Mouse (Mus musculus) liver, embryonic 15.5 days (tissue): ENCODE data around the gene Atp6v0a1. TPM values are rescaled to one million over a fixed set of nuclear protein-coding genes. Genes with fewer than 3 reads are reported as not detected.
A peak's percentile ranks its signal among the peaks of the same experiment; 100 is the strongest.

Experiments used
- ATAC-seq: fragments of 200-750 bp; cut with Nextera tagmentation; 2 replicates; pipeline ENCODE4 v1.8.0; 2017; ENCODE audit warnings: moderate number of reproducible peaks, mild to moderate bottlenecking, moderate library complexity; ENCODE audit not compliant: insufficient read depth
- H3K27ac ChIP-seq: fragments of 300-500 bp; sonication (generic); replicated peaks from 2 replicates; pipeline ENCODE4 v1.5.1; 2015; ENCODE audit warnings: mild to moderate bottlenecking, inconsistent platforms
- H3K27me3 ChIP-seq: fragments of 300-500 bp; sonication (generic); 2 replicates; pipeline ENCODE4 v1.6.1; 2015; ENCODE audit warnings: mild to moderate bottlenecking, inconsistent platforms
- H3K36me3 ChIP-seq: fragments of 300-500 bp; sonication (generic); replicated peaks from 2 replicates; pipeline ENCODE4 v1.6.1; 2015; ENCODE audit warnings: moderate library complexity, mild to moderate bottlenecking, inconsistent platforms
- H3K4me1 ChIP-seq: fragments of 300-500 bp; sonication (generic); replicated peaks from 2 replicates; pipeline ENCODE4 v1.6.1; 2015; ENCODE audit warnings: inconsistent platforms
- H3K4me2 ChIP-seq: fragments of 300-500 bp; sonication (generic); 2 replicates; pipeline ENCODE4 v1.6.1; 2015; ENCODE audit warnings: moderate library complexity, mild to moderate bottlenecking, inconsistent platforms
- H3K4me3 ChIP-seq: fragments of 300-500 bp; sonication (generic); replicated peaks from 2 replicates; pipeline ENCODE4 v1.5.1; 2015; ENCODE audit warnings: mild to moderate bottlenecking, inconsistent platforms
- H3K9ac ChIP-seq: fragments of 300-500 bp; sonication (generic); 2 replicates; pipeline ENCODE4 v1.6.1; 2015; ENCODE audit warnings: moderate library complexity, mild to moderate bottlenecking, inconsistent platforms
- H3K9me3 ChIP-seq: fragments of 300-500 bp; sonication (generic); replicated peaks from 2 replicates; pipeline ENCODE4 v1.6.1; 2016; ENCODE audit warnings: inconsistent platforms
- WGBS: fragments of 180-500 bp; shearing (Covaris S2); methylation state at CpG from one replicate; pipeline ENCODE4 v1.1.7; 2015; ENCODE audit warnings: mixed read lengths; ENCODE audit not compliant: insufficient replicate concordance; 5-methylcytosine and 5-hydroxymethylcytosine counted together
- polyA plus RNA-seq: library from polyadenylated mRNA; unstranded; fragments of >200 nt; fragmentation: Nextera tagmentation; extraction: Ambion mirVana; gene quantifications from 2 replicates; pipeline ENCODE4 v1.2.1, GENCODE M21; 2015

The Atp6v0a1 gene
- polyA plus RNA-seq, 1 experiment from 2014 or later, result 45.3 TPM

DNA sequence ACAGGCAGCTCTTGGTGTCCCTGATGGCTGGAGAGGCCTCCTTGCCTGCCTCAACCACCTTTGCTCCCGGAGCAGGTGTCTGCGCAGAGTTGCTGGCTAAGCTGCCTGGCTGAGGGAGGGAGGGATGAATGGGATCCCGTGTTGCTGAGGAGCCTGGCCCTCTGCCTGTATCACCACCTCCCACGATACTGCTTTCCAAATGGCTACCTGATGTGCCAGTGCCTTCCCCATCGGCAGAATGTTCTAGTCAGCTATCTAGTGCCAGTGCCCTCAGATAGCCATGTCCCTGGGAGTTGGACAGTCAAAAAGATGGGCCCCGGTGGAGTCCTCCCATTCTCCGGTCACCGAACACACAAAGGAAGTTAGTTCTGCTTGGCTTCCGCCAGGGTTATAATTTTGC is 41.1 kb downstream of the Atp6v0a1 start:
- H3K36me3 ChIP-seq, result peaks cover 100% of the 10 kb centered on the region

DNA sequence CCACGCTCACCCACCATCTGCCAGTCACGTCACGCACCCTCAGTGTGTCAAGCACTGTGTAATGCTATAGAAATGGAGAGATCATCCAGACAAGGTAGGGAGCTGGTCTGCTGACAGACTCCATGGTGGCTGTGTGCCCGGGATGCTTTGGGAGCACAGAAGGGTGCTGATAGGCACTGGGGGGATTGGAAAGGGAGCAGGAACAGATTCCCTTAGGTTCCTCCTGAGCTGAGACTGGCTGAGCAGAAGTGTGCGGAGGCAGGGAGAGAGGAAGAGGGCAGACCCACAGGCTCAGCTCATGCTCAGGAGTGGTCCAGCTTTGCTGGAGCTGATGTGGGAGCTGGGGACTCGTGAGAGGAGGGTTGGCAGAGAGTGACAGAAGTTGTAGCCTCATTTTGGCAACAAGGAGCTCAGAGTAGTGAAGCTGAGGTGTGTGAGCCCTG is 41.8 kb downstream of the Atp6v0a1 start:
- no peak overlapping the region for H3K27ac ChIP-seq
- H3K4me1 ChIP-seq, result peaks cover 31% of the 10 kb centered on the region
- H3K4me3 ChIP-seq, result no peak overlapping the region
- no peaks in the 10 kb centered on the region for H3K9me3 ChIP-seq
- H3K9ac ChIP-seq, result no peak overlapping the region
- no peaks in the 10 kb centered on the region for H3K27me3 ChIP-seq
- no peak overlapping the region for H3K4me2 ChIP-seq
- H3K36me3 ChIP-seq, result peaks cover 100% of the 10 kb centered on the region
- no peak for ATAC-seq
- 82% methylated on average over 6 of the region's 6 CpGs for whole genome bisulfite sequencing

More for the DNA sequence above, 41.1 kb downstream of the Atp6v0a1 start:
- ATAC-seq, result no peak
- Histone ChIP-seq H3K9ac (no peak overlapping the region), H3K27ac (no peak overlapping the region), H3K4me2 (no peak overlapping the region), H3K4me3 (no peak overlapping the region), H3K4me1 (peaks cover 26% of the 10 kb centered on the region), H3K9me3 (no peaks in the 10 kb centered on the region), H3K27me3 (no peaks in the 10 kb centered on the region)
- WGBS, result 89% methylated on average over 9 of the region's 9 CpGs

DNA sequence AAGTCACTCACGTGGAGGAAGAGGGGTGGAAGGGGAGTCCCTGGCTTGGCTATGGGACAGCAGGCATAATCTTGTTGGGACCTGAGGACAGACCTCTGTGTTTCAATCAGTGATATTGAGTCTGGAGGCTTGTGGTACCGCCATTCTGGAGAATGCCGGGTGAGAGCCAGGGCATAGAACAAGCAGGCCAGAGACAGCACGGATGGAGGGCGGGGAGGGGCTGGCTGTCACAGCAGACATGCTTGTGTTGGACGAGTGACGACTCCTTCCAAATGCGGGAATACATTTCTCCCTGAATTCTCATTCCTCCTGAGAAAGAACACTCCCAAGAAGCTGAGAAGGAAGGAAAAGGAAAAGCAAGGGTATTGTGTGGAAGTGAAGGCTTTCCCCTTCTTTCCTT is 42.4 kb downstream of the Atp6v0a1 start:
- Histone ChIP-seq H3K36me3 (peaks cover 100% of the 10 kb centered on the region), H3K9ac (no peak overlapping the region), H3K4me2 (no peak overlapping the region), H3K9me3 (no peaks in the 10 kb centered on the region), H3K27me3 (no peaks in the 10 kb centered on the region), H3K27ac (peak overlapping the region; percentile 42; the same call in 1 of the 2 replicates), H3K4me1 (peaks cover 32% of the 10 kb centered on the region), H3K4me3 (no peak overlapping the region)
- ATAC-seq, result no peak
- WGBS, result 83% methylated on average over 8 of the region's 8 CpGs

DNA sequence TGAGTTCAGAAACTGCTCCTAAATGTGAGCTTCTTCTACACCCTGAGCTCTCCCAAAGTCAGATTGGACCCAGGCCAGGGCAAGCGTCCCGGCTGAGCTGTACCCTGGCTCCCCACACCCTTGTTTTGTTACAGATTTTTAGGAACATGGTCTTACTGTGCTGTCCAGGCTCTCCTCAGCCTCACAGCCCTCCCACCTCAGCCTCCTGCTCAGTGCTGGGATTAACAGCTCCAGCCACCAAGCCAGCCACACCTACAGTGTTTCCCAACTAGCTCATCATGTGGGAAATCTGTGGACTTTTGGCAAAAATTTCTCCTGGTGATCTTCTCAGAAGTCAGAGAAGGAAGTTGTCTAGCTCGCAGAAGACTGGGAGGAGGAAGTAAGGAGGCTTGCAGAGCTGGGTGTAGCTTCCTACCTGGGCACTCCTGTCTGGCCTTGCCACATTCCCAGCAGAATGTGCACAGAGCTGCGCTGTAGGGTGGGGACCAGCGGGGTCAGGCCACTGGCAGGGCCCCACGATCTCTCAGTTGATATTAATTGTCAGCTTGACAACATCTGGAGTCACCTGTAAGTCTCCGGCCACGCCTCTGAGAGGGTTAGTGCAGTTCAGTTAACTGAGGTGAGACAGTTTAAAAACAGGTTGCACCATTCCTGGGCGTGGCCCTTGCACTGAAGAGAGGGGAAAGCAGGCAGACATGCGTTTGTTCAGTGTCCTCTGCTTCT is 43.7 kb downstream of the Atp6v0a1 start:
- Histone ChIP-seq H3K4me3 (no peak overlapping the region), H3K9ac (no peak overlapping the region)

DNA sequence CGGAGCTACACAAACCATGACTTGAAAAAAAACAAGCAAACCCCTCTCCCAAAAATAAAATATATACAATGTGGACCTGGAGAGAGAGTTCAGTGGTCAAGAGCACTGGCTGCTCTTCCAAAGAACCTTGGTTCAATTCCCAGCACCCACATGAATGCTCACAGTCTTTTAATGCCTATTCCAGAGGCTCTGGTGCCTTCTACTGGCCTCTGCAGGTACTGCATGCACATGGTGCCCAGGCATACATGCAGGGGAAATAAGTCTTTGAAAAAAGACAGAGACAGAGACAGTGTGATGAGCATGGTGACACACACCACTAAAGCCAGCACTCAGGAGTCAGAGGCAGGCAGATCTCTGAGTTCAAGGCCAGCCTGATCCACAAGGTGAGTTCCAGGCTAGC is 44.7 kb downstream of the Atp6v0a1 start:
- WGBS, result 97% methylated on average over 1 of the region's 1 CpGs
- H3K4me1 ChIP-seq, result peaks cover 48% of the 10 kb centered on the region
- H3K36me3 ChIP-seq, result peaks cover 100% of the 10 kb centered on the region
- no peaks in the 10 kb centered on the region for H3K27me3 ChIP-seq
- no peaks in the 10 kb centered on the region for H3K9me3 ChIP-seq
- no peak overlapping the region for H3K9ac ChIP-seq
- no peak overlapping the region for H3K27ac ChIP-seq
- ATAC-seq, result no peak
- no peak overlapping the region for H3K4me3 ChIP-seq
- no peak overlapping the region for H3K4me2 ChIP-seq

More for the DNA sequence above, 43.7 kb downstream of the Atp6v0a1 start:
- no peak for ATAC-seq
- Histone ChIP-seq H3K4me2 (no peak overlapping the region), H3K27ac (peak overlapping the region; percentile 42; the same call in 1 of the 2 replicates), H3K4me1 (peaks cover 41% of the 10 kb centered on the region), H3K36me3 (peaks cover 100% of the 10 kb centered on the region), H3K9me3 (no peaks in the 10 kb centered on the region), H3K27me3 (no peaks in the 10 kb centered on the region)
- 72% methylated on average over 10 of the region's 10 CpGs for WGBS

DNA sequence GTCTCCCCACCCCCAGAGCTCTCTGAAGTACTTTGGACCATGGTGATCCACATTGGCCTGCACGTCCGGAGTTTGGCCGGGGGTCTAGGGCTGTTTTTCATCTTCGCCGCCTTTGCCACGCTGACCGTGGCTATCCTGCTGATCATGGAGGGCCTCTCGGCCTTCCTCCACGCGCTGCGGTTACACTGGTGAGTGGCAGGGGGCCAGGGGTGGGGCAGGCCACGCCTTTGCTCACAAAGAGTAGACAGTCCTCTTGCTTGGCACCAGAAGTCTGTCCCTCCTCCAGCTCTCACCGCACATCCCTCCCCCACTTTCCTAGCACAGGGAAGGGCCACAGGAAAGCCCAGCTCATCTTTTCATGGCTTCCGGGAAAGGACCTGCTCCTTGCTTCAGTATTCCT is 46.2 kb downstream of the Atp6v0a1 start:
- H3K4me2 ChIP-seq, result no peak overlapping the region
- no peak overlapping the region for H3K27ac ChIP-seq
- H3K36me3 ChIP-seq, result peaks cover 100% of the 10 kb centered on the region
- no peak overlapping the region for H3K9ac ChIP-seq
- H3K4me3 ChIP-seq, result no peak overlapping the region
- peaks cover 55% of the 10 kb centered on the region for H3K4me1 ChIP-seq
- WGBS, result 73% methylated on average over 14 of the region's 14 CpGs
- no peaks in the 10 kb centered on the region for H3K27me3 ChIP-seq
- no peaks in the 10 kb centered on the region for H3K9me3 ChIP-seq
- no peak for ATAC-seq

DNA sequence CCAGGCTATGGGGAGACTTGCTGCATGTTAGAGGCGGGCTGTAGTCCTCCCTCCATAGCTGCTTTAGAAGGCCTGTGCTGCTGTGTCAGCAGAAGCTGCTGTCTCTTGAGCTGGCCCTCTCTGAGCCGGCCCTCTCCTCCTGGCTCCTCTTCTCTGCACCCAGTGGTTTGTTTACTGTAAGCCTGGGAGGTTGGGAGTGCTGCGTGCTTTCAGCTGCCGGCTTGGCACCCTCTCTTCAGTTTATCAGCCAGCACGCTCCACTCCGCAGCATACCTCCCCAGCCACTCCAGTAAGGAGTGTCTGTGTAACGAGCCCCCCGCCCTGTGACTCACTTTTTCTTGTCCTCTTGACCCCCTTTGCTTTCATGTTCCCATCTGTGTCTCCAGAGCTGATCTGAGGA is 47.6 kb downstream of the Atp6v0a1 start:
- no peak overlapping the region; the same call in 1 of the 2 replicates for H3K9ac ChIP-seq
- H3K36me3 ChIP-seq, result peaks cover 99% of the 10 kb centered on the region
- no peak overlapping the region for H3K4me2 ChIP-seq
- no peaks in the 10 kb centered on the region for H3K9me3 ChIP-seq
- peaks cover 64% of the 10 kb centered on the region for H3K4me1 ChIP-seq
- H3K4me3 ChIP-seq, result no peak overlapping the region
- H3K27ac ChIP-seq, result peak overlapping the region; percentile 39
- no peak for ATAC-seq
- H3K27me3 ChIP-seq, result no peaks in the 10 kb centered on the region
- 73% methylated on average over 8 of the region's 8 CpGs for WGBS

DNA sequence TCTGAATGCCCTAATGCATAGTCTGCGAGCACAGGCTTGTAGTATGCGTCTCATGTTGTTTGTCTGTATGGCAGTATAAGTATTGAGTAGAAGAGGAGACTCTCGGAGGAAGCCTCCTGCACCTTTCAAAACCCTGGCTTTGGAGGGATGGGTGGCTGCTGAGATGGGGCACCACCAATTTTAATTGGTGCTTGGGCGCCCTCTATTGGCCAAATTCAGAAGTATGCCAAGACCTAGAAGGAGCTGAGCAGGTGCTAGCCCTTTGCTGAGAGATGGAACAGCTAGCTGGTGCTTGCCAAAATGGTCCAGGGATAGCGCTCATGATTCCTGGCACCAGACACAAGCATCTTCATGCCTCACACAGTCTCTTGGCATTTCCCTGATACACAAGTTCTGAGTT is 48.6 kb downstream of the Atp6v0a1 start:
- Histone ChIP-seq H3K4me2 (no peak overlapping the region), H3K9ac (no peak overlapping the region), H3K4me3 (no peak overlapping the region), H3K9me3 (no peaks in the 10 kb centered on the region), H3K27ac (no peak overlapping the region), H3K4me1 (peaks cover 73% of the 10 kb centered on the region), H3K36me3 (peaks cover 99% of the 10 kb centered on the region), H3K27me3 (no peaks in the 10 kb centered on the region)
- WGBS, result 24% methylated on average over 5 of the region's 5 CpGs
- 0 out of 2 replicates have a peak, but pooled peaks have one; percentile 19 for ATAC-seq

DNA sequence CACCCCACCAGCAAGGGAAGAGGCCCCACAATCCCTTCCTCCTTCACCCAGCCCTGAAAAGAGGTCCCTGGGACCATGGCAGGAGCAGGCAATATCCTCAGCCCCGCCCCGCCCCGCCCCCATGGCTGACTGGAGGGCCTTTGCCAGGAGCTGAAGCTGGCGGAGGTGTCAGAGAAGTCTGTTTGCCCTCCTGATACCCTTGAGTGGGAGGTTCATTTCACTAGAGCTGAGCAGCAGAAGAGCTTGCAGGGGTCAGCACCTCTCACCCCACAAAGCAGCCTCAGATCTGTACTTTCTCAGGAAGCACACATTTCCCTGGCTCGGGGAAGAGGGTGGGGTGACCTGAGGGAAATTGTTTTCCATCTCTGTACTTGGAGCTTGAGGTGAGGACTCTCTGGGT is 49.5 kb downstream of the Atp6v0a1 start:
- H3K4me3 ChIP-seq, result no peak overlapping the region
- ATAC-seq, result no peak
- no peak overlapping the region for H3K4me2 ChIP-seq
- no peaks in the 10 kb centered on the region for H3K27me3 ChIP-seq
- WGBS, result 54% methylated on average over 5 of the region's 5 CpGs
- H3K4me1 ChIP-seq, result peaks cover 74% of the 10 kb centered on the region
- H3K9ac ChIP-seq, result no peak overlapping the region
- no peaks in the 10 kb centered on the region for H3K9me3 ChIP-seq
- H3K27ac ChIP-seq, result no peak overlapping the region
- H3K36me3 ChIP-seq, result peaks cover 95% of the 10 kb centered on the region

DNA sequence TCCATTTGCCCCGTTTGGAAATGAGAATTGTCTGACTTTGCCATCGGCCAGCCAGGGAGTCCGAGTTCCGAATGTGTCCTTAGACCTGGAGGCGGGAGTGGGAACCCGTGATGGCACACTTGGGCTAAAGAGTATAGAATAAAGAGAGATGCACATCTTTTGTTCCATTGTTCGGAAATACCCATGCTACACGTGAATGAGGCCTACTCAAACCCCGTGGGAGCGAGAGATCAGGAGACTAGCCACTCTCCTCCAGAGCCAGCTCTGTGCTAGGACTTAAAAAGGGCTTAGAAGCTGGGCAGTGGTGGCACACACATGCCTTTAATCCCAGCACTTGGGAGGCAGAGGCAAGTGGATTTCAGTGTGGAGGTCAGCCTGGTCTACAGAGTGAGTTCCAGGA is 50.2 kb downstream of the Atp6v0a1 start:
- no peak overlapping the region for H3K9ac ChIP-seq
- WGBS, result 86% methylated on average over 10 of the region's 10 CpGs
- no peak for ATAC-seq
- H3K4me1 ChIP-seq, result peaks cover 78% of the 10 kb centered on the region
- no peak overlapping the region for H3K4me3 ChIP-seq
- no peaks in the 10 kb centered on the region for H3K9me3 ChIP-seq
- H3K27ac ChIP-seq, result peak overlapping the region; percentile 38
- H3K36me3 ChIP-seq, result peaks cover 94% of the 10 kb centered on the region
- H3K4me2 ChIP-seq, result no peak overlapping the region
- H3K27me3 ChIP-seq, result no peaks in the 10 kb centered on the region

DNA sequence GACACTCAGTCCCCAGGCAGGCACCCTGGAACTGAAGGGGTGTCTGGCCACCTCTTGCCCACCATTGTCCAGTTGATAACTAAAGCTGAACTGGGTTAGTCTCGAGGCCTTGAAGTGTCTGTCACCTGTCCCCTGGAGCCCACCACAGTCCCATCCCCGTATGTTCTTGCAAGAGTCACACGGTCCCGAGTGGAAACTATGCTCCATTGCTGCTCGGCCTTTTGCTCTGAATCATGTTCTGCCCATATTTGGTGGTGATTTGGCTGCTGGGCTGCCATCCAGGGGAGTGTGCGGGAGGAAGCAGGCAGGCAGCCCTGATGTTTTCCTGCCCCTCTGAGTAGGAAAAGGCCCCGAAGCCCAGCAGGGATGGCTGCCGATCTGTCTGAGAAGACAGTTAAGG is 50.9 kb downstream of the Atp6v0a1 start:
- Histone ChIP-seq H3K9me3 (no peaks in the 10 kb centered on the region), H3K36me3 (peaks cover 90% of the 10 kb centered on the region), H3K27ac (peak overlapping the region; percentile 38), H3K4me2 (no peak overlapping the region), H3K4me1 (peaks cover 80% of the 10 kb centered on the region), H3K27me3 (no peaks in the 10 kb centered on the region), H3K4me3 (no peak overlapping the region), H3K9ac (no peak overlapping the region)
- 69% methylated on average over 8 of the region's 8 CpGs for WGBS
- ATAC-seq, result no peak

DNA sequence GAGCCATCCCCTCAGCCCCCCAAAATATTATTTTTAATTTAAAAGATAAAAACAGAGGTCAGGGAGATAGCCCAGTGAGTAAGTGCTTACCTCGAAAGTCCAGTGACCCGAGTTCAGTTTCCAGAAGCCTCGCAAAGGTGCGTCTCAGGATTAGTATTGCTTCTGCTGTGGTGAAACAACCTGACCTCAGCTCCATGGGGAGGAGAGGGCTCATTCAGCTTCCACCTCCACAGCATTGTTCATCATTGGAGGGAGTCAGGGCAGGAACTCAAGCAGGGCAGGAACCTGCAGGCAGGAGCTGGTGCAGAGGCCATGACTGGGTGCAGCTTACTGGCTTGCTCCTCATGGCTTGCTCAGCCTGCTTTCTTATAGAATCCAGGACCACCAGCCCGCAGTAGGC is 51.8 kb downstream of the Atp6v0a1 start:
- peak overlapping the region; percentile 100 for H3K27ac ChIP-seq
- no peak overlapping the region for H3K4me3 ChIP-seq
- no peaks in the 10 kb centered on the region for H3K27me3 ChIP-seq
- H3K9ac ChIP-seq, result no peak overlapping the region
- H3K9me3 ChIP-seq, result no peaks in the 10 kb centered on the region
- H3K4me2 ChIP-seq, result no peak overlapping the region
- 86% methylated on average over 5 of the region's 5 CpGs for WGBS
- no peak for ATAC-seq
- peaks cover 80% of the 10 kb centered on the region for H3K36me3 ChIP-seq
- H3K4me1 ChIP-seq, result peaks cover 82% of the 10 kb centered on the region
